Mouse (Mus musculus): Measurements from ENCODE around the gene Mrps23.

- TF ChIP-seq CTCF (IDR thresholded peaks at IDR 0.05; ENCODE audit: low read depth) (no peak), EP300 (IDR thresholded peaks at IDR 0.05; ENCODE audit: low read depth) (no peak)
These were observed 10.1 kb upstream of the Mrps23 start for GRCm38 (mm10) chr11:88193824-88194696.
